Mouse (Mus musculus) lung, embryonic 14.5 days (tissue): ENCODE data around the gene Crygs. TPM values are rescaled to one million over a fixed set of nuclear protein-coding genes. Genes with fewer than 3 reads are reported as not detected.

Experiments used
- ATAC-seq: fragments of 200-750 bp; cut with Nextera tagmentation; 2 replicates; pipeline ENCODE4 v1.8.0; 2017; ENCODE audit warnings: mild to moderate bottlenecking, moderate TSS enrichment, moderate library complexity; ENCODE audit not compliant: insufficient read depth
- DNase-seq: peaks from one replicate; pipeline ENCODE4 v3.0.0-alpha.2; 2015
- H3K27ac ChIP-seq: fragments of 300-500 bp; sonication (generic); 2 replicates; pipeline ENCODE4 v1.5.1; 2014; ENCODE audit warnings: low read depth, mild to moderate bottlenecking, moderate library complexity
- H3K27me3 ChIP-seq: fragments of 300-500 bp; sonication (generic); 2 replicates; pipeline ENCODE4 v1.6.1; 2014; ENCODE audit warnings: low read length, control low read depth; ENCODE audit not compliant: insufficient read depth
- H3K36me3 ChIP-seq: fragments of 300-500 bp; sonication (generic); 2 replicates; pipeline ENCODE4 v1.6.1; 2014; ENCODE audit warnings: control low read depth; ENCODE audit not compliant: insufficient read depth
- H3K4me1 ChIP-seq: fragments of 300-500 bp; sonication (generic); 2 replicates; pipeline ENCODE4 v1.6.1; 2014; ENCODE audit warnings: antibody characterized with exemption, control low read depth; ENCODE audit not compliant: insufficient read depth
- H3K4me2 ChIP-seq: fragments of 300-500 bp; sonication (generic); 2 replicates; pipeline ENCODE4 v1.6.1; 2014; ENCODE audit warnings: mild to moderate bottlenecking
- H3K4me3 ChIP-seq: fragments of 300-500 bp; sonication (generic); 2 replicates; pipeline ENCODE4 v1.5.1; 2014; ENCODE audit warnings: low read depth, low read length
- H3K9ac ChIP-seq: fragments of 300-500 bp; sonication (generic); 2 replicates; pipeline ENCODE4 v1.6.1; 2014
- H3K9me3 ChIP-seq: fragments of 300-500 bp; sonication (generic); 2 replicates; pipeline ENCODE4 v1.6.1; 2016; ENCODE audit warnings: low read depth, low read length, control low read depth
- CTCF ChIP-seq: IDR thresholded peaks from 2 replicates; pipeline ENCODE4 v1.5.1; 2016; ENCODE audit warnings: antibody characterized with exemption, low read depth
- WGBS: fragments of 180-500 bp; shearing (Covaris S2); extraction: QIAGEN DNeasy Blood & Tissue Kit; methylation state at CpG from one replicate; pipeline ENCODE4 v1.1.7; 2014; 5-methylcytosine and 5-hydroxymethylcytosine counted together
- polyA plus RNA-seq: library from polyadenylated mRNA; unstranded; fragments of >200 nt; fragmentation: Nextera tagmentation; extraction: Ambion mirVana; gene quantifications from 2 replicates; pipeline ENCODE4 v1.2.1, GENCODE M21; 2014

Crygs gene
- not detected in 2 replicates for polyA plus RNA-seq

DNA sequence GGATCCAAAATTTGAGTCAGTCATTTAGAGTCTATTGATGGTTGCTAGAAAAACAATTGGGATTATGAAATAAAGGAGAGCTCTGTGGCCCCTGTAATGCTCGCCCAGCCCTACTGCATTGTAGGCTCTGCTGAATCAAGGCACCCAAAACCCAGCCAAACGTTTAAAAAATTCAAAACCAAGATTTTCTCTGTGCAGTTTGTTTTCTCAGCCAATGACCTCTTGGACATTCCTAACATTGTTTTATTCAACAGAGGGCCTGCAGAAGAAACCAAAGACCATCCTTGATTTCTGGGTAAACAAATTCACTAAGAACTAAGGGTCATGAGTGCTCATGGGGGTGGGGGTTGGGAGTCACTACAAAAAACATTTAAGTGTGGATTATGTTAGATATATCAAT lies at the start of gene Crygs:
Gene Crygs, minus strand, starts transcription at position 101 of the 400 bp plus-strand sequence.
- H3K4me2 ChIP-seq, result no peak within 1 kb of the TSS
- peaks cover 4% of the 10 kb centered on the region for H3K36me3 ChIP-seq
- H3K9ac ChIP-seq, result no peak within 1 kb of the TSS
- H3K4me1 ChIP-seq, result no peaks in the 10 kb centered on the region
- H3K27me3 ChIP-seq, result no peaks in the 10 kb centered on the region
- ATAC-seq, result no peak
- TF ChIP-seq CTCF, result no peak
- H3K9me3 ChIP-seq, result no peaks in the 10 kb centered on the region
- H3K27ac ChIP-seq, result no peak within 1 kb of the TSS
- no peak within 1 kb of the TSS for H3K4me3 ChIP-seq
- no peak for DNase-seq
- 42% methylated on average over 2 of the region's 2 CpGs for WGBS

DNA sequence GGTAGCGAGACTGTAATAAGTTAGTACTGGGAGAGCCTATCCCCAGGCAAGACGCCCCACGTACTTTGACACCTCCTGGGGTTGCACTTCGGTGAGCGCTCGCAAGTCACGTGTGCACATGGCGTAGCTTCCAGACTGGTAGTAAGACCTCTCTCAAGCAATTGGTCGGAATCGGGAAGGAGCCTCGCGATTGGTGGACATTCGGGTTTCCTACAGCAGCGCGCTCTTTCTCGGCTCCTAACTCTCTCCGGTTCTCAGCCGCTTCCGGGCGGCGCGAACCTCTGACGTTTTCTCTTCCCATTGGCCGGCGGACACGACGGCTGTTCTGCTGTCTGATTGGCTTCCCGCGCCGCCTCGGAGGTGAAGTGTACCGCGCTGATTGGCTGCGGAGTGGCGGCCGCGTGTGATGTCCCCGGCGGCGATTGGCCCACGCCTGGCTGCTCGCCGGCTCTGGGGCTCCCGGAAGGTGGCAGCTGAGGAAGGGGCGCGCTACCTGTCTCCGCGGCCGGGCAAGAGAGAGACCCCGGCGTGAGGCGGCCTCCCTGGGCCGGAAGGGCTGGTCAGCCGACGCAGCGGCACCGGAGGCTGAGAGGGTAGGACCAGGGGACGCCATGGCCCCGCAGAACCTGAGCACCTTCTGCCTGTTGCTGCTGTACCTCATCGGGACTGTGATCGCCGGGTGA lies 46.2 kb upstream of the Crygs start, which contains the start of the genes Tbccd1 and Dnajb11:
Gene Tbccd1, minus strand, starts transcription at position 239 of the 683 bp plus-strand sequence.
Gene Dnajb11, plus strand, starts transcription at position 415 of the 683 bp plus-strand sequence.
- peak within 1 kb of the TSS; percentile 89 for H3K9ac ChIP-seq
- WGBS, result under 1% methylated on average over 61 of the region's 62 CpGs
- H3K9me3 ChIP-seq, result no peaks in the 10 kb centered on the region
- peak; percentile 100 for ATAC-seq
- peaks cover 15% of the 10 kb centered on the region for H3K36me3 ChIP-seq
- H3K27me3 ChIP-seq, result no peaks in the 10 kb centered on the region
- peaks cover 6% of the 10 kb centered on the region for H3K4me1 ChIP-seq
- DNase-seq, result peak; percentile 99
- no peak for TF ChIP-seq CTCF
- peak within 1 kb of the TSS; percentile 92 for H3K4me2 ChIP-seq
- H3K4me3 ChIP-seq, result peak within 1 kb of the TSS; percentile 90
- H3K27ac ChIP-seq, result peak within 1 kb of the TSS; percentile 72

DNA sequence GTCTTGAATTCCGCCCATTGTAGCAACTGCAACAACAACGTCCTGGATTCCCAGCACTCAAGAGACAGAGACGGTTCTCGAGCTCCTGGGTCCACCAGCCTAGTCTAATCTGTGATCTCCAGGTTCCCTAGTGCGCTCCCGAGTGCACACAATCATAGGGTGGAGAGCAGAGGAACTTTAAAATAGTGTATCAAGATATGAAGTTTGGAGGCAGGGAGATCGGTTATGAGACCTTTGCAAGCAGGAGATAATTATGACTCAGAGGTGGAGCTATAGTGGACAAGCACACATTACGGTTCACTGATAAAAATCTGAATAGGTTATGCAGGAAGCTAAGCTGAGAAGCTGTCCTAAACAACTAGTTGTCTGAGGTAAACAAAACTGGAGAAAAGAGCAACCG lies 45.4 kb upstream of the Crygs start:
- no peak for TF ChIP-seq CTCF
- no peak for ATAC-seq
- H3K4me2 ChIP-seq, result peak overlapping the region; percentile 92
- peaks cover 11% of the 10 kb centered on the region for H3K36me3 ChIP-seq
- peak overlapping the region; percentile 61 for H3K9ac ChIP-seq
- DNase-seq, result no peak
- H3K9me3 ChIP-seq, result no peaks in the 10 kb centered on the region
- 8% methylated on average over 9 of the region's 9 CpGs for WGBS
- H3K4me1 ChIP-seq, result peaks cover 6% of the 10 kb centered on the region
- peak overlapping the region; percentile 72 for H3K27ac ChIP-seq
- H3K4me3 ChIP-seq, result peak overlapping the region; percentile 90
- no peaks in the 10 kb centered on the region for H3K27me3 ChIP-seq

DNA sequence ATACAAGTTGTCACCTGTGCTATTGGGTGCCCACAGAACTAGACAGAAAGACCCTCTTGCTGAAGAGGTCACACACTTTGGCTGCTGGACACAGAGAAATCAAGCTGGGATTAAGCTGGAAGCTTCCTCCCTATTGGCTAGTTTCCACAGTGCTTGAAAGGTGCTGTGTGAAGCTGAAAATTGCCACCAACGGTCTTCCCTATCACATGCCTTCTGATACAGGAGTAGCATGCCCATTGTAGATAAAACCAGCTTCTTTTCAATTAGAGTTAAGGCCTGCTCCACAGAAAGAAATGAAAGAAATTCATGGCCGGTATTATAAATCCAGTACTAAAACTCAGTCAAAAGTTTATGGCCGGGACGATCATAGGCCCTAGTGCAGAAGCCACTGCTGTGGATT lies 41.3 kb upstream of the Crygs start:
- WGBS, result 85% methylated on average over 4 of the region's 4 CpGs
- Histone ChIP-seq H3K27me3 (no peaks in the 10 kb centered on the region), H3K36me3 (no peaks in the 10 kb centered on the region), H3K9ac (no peak overlapping the region), H3K27ac (no peak overlapping the region), H3K4me1 (no peaks in the 10 kb centered on the region), H3K9me3 (no peaks in the 10 kb centered on the region), H3K4me2 (no peak overlapping the region), H3K4me3 (no peak overlapping the region)
- TF ChIP-seq CTCF, result no peak
- ATAC-seq, result no peak
- DNase-seq, result no peak

DNA sequence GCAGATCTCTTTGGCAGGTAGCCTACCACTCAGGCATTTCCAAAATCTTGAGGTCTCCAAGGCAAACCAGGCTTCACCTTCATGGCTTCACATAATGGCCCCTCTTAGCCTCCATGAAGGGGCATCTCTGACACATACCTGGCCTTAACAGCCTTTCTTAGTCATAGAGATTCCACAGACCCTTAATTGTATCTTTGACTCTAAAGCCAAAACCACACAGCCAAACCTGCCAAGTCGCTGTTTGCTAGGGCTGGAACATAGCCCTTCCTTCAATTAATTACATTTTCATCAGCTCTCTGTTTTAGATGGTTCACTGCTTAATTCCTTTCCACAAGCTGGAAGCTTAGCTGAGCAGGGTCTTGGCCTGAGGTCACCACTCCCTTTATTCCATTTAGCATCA lies 37.0 kb upstream of the Crygs start:
- no peaks in the 10 kb centered on the region for H3K36me3 ChIP-seq
- WGBS, result 86% methylated on average over 1 of the region's 1 CpGs
- no peak overlapping the region for H3K4me2 ChIP-seq
- no peaks in the 10 kb centered on the region; the same call in 1 of the 2 replicates for H3K4me1 ChIP-seq
- no peak overlapping the region for H3K27ac ChIP-seq
- no peak for TF ChIP-seq CTCF
- H3K9me3 ChIP-seq, result no peaks in the 10 kb centered on the region
- H3K9ac ChIP-seq, result no peak overlapping the region
- no peak overlapping the region for H3K4me3 ChIP-seq
- no peak for ATAC-seq
- no peak for DNase-seq
- no peaks in the 10 kb centered on the region for H3K27me3 ChIP-seq

DNA sequence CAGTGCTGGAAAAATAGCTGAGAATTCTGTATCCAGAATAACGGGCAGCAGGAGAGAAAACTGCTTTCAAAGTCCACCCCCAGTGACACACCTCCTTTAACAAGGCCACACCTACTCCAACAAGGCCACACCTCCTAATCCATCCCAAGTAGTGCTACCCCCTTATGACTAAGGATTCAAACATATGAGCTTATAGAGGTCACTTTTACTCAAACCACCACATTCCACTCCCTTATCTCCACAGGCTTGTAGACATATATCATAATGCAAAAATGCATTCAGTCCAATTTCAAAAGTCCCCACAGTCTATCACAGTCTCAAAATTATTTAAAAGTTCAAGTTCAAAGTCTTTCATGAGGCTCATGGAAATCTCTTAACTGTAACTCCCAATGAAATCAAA lies 36.3 kb upstream of the Crygs start:
- Histone ChIP-seq H3K27me3 (no peaks in the 10 kb centered on the region), H3K36me3 (no peaks in the 10 kb centered on the region), H3K4me1 (no peaks in the 10 kb centered on the region; the same call in 1 of the 2 replicates), H3K4me2 (no peak overlapping the region), H3K27ac (no peak overlapping the region), H3K9ac (no peak overlapping the region), H3K4me3 (no peak overlapping the region), H3K9me3 (no peaks in the 10 kb centered on the region)
- DNase-seq (no peak), ATAC-seq (no peak)
- WGBS, result 91% methylated on average over 1 of the region's 1 CpGs
- no peak for TF ChIP-seq CTCF

DNA sequence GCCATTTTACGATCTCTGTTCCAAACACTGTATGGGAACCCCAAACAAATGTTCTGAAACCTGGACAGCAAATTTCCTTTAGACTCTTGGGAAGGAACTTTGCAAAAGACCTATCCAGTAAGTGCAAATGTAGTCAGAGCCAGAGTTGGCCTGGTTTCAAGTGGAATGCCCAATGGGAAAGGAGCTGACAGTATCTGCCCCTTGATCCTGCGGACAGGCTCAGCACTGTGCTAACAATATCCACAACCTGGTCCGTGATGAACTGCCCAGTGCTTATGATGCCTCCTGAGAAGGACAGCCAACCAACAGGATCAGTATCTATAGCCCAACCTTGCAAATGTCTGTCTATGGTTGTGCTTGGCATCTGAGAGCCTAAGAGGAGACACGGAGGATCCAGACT lies 34.1 kb upstream of the Crygs start:
- no peak overlapping the region for H3K9ac ChIP-seq
- no peak overlapping the region for H3K4me2 ChIP-seq
- H3K4me3 ChIP-seq, result no peak overlapping the region
- peaks cover 11% of the 10 kb centered on the region; the same call in 1 of the 2 replicates for H3K36me3 ChIP-seq
- H3K27me3 ChIP-seq, result no peaks in the 10 kb centered on the region
- H3K9me3 ChIP-seq, result no peaks in the 10 kb centered on the region
- DNase-seq (no peak), ATAC-seq (no peak)
- WGBS, result 86% methylated on average over 4 of the region's 4 CpGs
- no peak for TF ChIP-seq CTCF
- H3K27ac ChIP-seq, result no peak overlapping the region
- H3K4me1 ChIP-seq, result no peaks in the 10 kb centered on the region; the same call in 1 of the 2 replicates
